Mouse (Mus musculus): ENCODE measurements around the gene Ube2c. TPM values are rescaled to one million over a fixed set of nuclear protein-coding genes. Genes with fewer than 3 reads are reported as not detected.
A peak's percentile ranks its signal among the peaks of the same experiment; 100 is the strongest.
"Not testable (repeated sequence)": the region's sequence is repeated elsewhere in the genome, so short reads cannot be mapped to it uniquely, and the experiment has no call there.

Gene Ube2c
- polyA plus RNA-seq, 1 experiment from 2014 or later: 497 TPM

DNA sequence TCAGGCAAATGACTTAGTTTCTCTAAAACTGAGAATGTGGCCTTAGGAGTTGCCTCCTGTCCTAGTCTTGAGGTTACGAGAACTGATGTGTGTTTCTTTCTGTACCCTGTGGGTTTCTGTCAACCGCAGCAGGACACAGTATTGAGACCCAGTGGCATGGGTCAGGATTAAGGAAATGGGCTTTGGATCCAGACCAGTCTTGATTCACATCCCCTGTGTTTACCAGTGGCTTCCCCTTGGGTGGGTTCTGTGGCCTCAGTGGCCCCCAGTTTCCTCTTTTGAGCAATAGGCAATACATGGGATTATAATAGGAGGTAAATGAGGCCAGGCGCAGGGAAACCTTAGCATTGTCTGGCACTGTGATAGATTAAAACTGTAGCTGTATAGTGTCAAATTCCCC is 17.3 kb downstream of the Ube2c start:
- DNase-seq (ENCODE audit: low spot score): no peak

DNA sequence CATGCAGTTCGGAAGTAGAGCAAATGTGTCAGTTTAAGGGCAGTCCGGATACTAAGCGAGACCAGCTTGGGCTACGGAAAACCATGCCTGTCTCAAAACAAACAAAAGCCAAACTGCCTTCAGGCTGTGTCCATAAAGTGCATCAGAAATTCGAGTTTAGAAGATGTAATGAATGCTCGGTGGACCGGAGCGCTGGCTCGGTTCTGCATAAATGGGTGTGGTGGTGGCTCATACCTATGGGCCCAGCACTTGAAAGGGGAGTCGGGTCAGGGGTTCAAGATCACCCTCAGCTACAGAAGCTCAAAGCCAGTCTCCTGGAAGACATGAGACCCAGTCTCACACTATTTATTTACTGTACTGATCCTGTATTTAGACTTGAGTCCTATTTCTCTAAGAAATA is 18.1 kb downstream of the Ube2c start:
- no peak for DNase-seq (ENCODE audit: low spot score)

DNA sequence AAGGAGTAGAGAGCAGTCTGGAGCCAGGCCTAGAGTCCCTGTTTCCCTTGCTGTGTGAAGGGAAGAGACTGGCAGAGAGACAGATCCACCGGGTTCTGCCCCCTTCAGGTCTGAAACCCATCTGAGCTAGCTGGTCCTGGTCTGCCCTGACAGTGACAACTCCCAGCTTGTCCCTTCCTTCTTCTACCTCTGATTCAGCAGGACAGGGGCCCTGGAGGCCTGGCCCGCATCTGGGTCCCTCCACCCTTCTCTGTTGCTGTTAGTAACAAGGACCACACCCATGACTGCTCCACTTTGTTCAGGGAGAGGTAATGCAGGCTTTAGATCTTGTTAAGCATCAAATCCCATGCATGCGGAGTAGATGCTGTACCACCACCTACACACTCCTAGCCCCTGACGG is 18.7 kb downstream of the Ube2c start:
- no peak for DNase-seq (ENCODE audit: low spot score)

DNA sequence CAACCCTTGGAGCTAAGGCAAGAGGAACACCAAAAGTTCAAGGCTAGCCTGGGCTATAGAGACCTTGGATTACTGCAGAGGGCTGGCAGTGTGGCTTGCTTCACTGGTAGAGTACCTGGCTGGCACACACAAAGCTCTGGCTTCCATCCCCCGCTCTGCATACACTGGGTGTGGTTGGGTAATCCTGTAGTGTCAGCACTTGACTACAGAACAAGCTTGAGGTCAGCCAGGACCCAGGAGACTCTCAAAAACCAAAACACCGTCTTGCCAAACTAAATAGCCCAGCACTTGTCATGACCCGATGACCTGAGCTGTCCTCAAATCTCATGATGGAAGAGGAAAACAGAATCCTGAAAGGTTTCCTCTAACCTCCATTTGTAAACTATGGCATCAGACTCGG is 20.8 kb downstream of the Ube2c start:
- DNase-seq (ENCODE audit: low spot score): no peak

DNA sequence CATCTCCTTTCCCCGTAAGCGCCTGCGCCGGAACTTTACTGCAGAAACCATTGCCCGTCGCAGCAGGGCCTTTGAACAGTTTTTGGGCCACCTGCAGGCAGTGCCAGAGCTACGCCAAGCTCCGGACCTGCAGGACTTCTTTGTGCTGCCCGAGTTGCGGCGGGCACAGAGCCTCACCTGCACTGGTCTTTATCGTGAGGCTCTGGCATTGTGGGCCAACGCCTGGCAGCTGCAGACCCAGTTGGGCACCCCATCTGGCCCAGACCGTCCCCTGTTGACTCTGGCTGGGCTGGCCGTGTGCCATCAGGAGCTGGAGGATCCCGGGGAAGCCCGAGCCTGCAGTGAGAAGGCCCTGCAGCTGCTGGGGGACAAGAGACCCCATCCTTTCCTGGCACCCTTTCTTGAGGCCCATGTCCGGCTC is 22.2 kb downstream of the Ube2c start:
- no peak for DNase-seq (ENCODE audit: low spot score)

GRCm38 (mm10) chr2:164792400-164793190 is 22.9 kb downstream of the Ube2c start:
- DNase-seq (ENCODE audit: low spot score): no peak

DNA sequence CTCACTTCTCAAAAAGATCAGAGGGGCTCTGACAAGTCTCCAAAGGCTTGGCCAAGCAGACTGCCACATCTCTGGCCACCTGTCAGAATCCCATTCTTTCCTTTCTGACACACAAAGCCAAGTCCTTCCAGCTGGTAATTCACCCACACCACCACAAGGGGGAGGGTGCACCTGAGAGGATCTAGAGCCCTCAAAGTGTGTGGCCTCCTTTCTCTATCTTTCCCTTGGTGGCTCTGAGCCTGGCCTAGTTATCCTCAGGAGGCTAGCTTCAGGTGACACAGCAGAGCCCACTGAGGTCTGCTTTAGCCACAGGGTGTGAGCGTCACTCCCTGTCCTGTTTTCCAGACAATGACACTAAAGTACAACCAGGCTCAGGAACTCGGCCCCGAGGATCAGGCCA is 23.5 kb downstream of the Ube2c start:
- DNase-seq (ENCODE audit: low spot score): peak; percentile 75

DNA sequence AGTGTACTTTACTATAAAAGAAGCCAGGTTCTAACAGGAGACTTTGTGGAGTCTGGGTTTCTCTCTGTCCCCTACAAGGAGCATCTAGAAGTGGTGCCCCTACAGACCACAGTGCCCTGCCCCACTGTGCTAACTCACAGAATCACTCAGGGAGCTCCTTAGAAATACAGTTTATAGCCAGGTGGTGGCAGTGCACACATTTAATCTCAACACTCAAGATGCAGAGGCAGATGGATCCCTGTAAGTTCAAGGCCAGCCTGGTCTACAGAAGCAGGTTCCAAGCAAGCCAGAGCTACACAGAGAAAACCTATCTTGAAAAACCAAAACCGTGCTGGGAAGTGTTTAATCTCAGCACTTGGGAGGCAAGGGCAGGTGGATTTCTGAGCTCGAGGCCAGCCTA is 24.1 kb downstream of the Ube2c start:
- peak; percentile 32 for DNase-seq (ENCODE audit: low spot score)

DNA sequence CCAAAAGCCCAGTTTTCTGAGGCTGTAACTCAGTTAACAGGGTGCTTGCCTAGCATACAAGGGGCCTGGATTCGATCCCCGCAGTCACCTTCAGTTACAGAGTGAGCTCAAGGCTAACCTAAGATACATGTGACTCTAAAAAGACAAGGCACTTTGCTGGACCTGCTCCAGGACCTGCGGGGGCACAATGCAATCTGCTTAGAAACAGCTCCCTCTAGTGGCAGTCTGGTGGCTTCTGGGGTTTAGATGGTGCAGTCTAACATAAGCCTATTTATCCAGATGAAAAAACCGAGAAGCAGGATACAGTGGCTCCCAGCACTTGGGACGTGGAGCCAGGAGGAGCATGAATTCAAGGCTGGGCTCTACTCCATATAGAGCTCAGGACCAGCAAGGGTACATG is 24.6 kb downstream of the Ube2c start:
- DNase-seq (ENCODE audit: low spot score): peak; percentile 87

DNA sequence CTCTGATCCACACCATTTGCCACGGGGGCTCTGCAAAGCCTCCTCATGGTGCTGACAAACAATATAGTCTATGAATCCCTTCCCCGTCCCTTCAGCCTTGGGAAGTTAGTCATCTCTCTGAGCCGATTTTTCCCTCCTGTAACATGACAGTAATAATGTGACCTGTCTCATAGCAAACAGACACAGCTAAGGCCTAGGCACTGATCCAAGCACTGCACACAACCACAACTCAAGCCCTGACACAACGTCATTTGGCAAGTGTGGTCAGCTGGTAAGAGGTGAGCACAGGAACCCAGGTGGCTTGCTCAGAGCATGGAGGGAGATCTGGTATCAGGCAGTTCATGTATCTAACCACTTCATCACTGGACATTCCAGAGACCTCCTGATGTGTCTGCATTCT is 26.2 kb downstream of the Ube2c start:
- DNase-seq (ENCODE audit: low spot score): no peak

GRCm38 (mm10) chr2:164798554-164798953 is 28.9 kb downstream of the Ube2c start:
- not testable (repeated sequence) for DNase-seq (ENCODE audit: low spot score)

DNA sequence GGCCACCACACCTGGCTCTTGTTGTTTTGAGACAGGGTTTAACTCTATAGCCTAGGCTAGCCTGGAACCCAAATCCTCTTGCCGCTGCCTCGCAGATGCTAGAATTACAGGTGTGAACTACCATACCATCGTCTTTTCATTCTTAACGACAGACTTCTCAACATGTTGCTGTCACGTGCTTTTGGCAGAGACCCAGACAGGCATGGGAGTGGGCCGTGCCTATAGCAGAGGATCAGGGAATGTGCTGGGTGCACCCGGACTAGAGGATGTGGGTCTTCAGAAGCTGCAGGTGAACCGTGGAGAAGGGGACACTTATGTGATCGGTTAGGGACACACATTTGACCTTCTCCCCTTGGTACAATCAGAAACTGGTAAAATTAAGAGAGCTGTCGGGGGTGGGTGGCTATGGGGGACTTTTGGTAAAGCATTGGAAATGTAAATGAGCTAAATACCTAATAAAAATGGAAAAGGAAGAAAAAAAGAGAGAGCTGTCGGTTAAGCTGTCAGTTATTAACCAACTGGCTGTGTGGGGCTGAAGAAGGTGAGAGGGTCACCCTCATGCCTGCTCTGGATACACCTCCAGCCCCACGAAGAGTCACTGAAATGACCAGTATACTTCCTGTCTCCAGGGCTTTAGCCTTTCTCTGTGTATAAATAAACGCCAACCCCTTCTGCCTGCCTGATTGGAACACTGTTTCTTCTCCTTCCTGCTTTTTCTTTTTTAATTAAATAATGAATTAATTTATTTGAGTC is 30.7 kb downstream of the Ube2c start:
- no peak for DNase-seq (ENCODE audit: low spot score)

- no peak for DNase-seq (ENCODE audit: low spot score)
Measured at GRCm38 (mm10) chr2:164803201-164803920, 33.7 kb downstream of the Ube2c start.

GRCm38 (mm10) chr2:164803921-164804313 is 34.2 kb downstream of the Ube2c start:
- DNase-seq (ENCODE audit: low spot score): no peak

- peak; percentile 100 for DNase-seq (ENCODE audit: low spot score)
Measured at GRCm38 (mm10) chr2:164804533-164805331, 35.0 kb downstream of the Ube2c start, which contains the start of the genes Acot8 and Zswim3. Gene Acot8 (minus strand): TSS chr2:164804882. Gene Zswim3 (plus strand): TSS chr2:164805098.

- no peak for DNase-seq (ENCODE audit: low spot score)
Measured at GRCm38 (mm10) chr2:164805332-164805718, 35.6 kb downstream of the Ube2c start.

GRCm38 (mm10) chr2:164806614-164807013 is 36.9 kb downstream of the Ube2c start:
- DNase-seq (ENCODE audit: low spot score): no peak

DNA sequence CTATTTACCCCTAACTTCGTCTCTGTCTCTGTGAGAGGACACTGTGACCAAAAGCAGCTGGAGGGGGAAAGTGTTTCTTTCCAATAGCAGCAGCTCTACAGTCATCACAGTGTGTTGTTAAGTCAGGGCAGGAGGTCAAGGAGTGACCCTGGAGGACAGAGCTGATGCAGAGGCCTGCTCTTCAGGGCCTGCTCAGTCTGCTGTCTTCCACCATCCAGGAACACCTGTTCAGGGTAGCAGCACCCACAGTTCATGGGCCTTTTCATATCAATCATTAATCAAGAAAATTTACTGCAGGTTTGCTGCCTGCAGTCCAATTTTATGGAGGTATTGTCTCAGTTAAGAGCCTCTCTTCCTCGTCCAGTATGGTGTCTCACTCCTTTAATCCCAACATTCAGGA is 43.9 kb downstream of the Ube2c start:
- no peak for DNase-seq (ENCODE audit: low spot score)

GRCm38 (mm10) chr2:164815348-164815747 is 45.6 kb downstream of the Ube2c start:
- no peak for DNase-seq (ENCODE audit: low spot score)

DNA sequence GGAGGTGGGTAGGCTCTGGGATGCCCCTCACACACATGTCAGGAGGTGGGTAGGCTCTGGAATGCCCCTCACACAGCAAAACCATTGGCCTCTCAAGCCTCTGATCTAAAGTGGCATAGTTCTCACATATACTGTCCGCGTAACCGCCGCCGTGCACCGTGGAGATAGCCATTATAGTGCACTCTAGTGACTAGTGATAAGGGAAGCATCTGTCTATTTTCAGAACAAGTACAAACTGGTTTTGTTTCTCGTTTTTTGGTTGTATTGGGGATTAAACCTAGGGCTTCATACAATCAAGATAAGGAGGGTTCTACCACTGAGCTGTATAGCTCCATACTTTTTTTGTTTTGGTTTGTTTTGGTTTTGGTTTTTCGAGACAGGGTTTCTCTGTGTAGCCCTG is 46.1 kb downstream of the Ube2c start:
- DNase-seq (ENCODE audit: low spot score): no peak

- no peak for DNase-seq (ENCODE audit: low spot score)
Measured at GRCm38 (mm10) chr2:164817206-164817605, 47.5 kb downstream of the Ube2c start.

All from thymus, postnatal 0 days (tissue).